Mouse (Mus musculus): ENCODE measurements around the gene Tcl1b4. TPM values are rescaled to one million over a fixed set of nuclear protein-coding genes. Genes with fewer than 3 reads are reported as not detected.

Tcl1b4 gene
- polyA plus RNA-seq, 1 experiment from 2014 or later, result not detected

- H3K9me3 ChIP-seq (ENCODE audit: low read length), result no peaks in the 10 kb centered on the region
- no peak overlapping the region for H3K4me3 ChIP-seq (ENCODE audit: low read depth, low read length)
- no peaks in the 10 kb centered on the region for H3K27me3 ChIP-seq (ENCODE audit: insufficient read depth, low read length)
- H3K27ac ChIP-seq (ENCODE audit: low read depth), result no peak overlapping the region
- H3K9ac ChIP-seq (replicated peaks), result no peak overlapping the region
- H3K4me2 ChIP-seq (ENCODE audit: low read depth, low read length), result no peak overlapping the region
- WGBS (ENCODE audit: insufficient replicate concordance), result 81% methylated on average over 7 of the region's 7 CpGs
- TF ChIP-seq EP300 (IDR thresholded peaks at IDR 0.05; ENCODE audit: low read depth) (no peak), CTCF (IDR thresholded peaks at IDR 0.05; ENCODE audit: low read depth) (no peak)
- H3K36me3 ChIP-seq (replicated peaks; ENCODE audit: insufficient read depth, low read length), result no peaks in the 10 kb centered on the region
- no peaks in the 10 kb centered on the region for H3K4me1 ChIP-seq (ENCODE audit: insufficient read depth)
- DNase-seq (no peak), ATAC-seq (no peak)
These were observed 15.5 kb downstream of the Tcl1b4 start for GRCm38 (mm10) chr12:105217101-105217760.

- TF ChIP-seq CTCF (IDR thresholded peaks at IDR 0.05; ENCODE audit: low read depth), result no peak
- no peak for TF ChIP-seq EP300 (IDR thresholded peaks at IDR 0.05; ENCODE audit: low read depth)
- no peak for ATAC-seq
- Histone ChIP-seq H3K27ac (ENCODE audit: low read depth) (no peak within 1 kb of the TSS), H3K36me3 (replicated peaks; ENCODE audit: insufficient read depth, low read length) (no peaks in the 10 kb centered on the region), H3K4me3 (ENCODE audit: low read depth, low read length) (no peak within 1 kb of the TSS), H3K27me3 (ENCODE audit: insufficient read depth, low read length) (no peaks in the 10 kb centered on the region), H3K4me1 (ENCODE audit: insufficient read depth) (no peaks in the 10 kb centered on the region), H3K4me2 (ENCODE audit: low read depth, low read length) (no peak within 1 kb of the TSS), H3K9me3 (ENCODE audit: low read length) (no peaks in the 10 kb centered on the region), H3K9ac (replicated peaks) (no peak within 1 kb of the TSS)
- WGBS (ENCODE audit: insufficient replicate concordance), result 76% methylated on average over 22 of the region's 22 CpGs
- DNase-seq, result no peak
These were observed 21.0 kb downstream of the Tcl1b4 start, which contains the start of gene Tcl1 for GRCm38 (mm10) chr12:105222601-105223319. Gene Tcl1 (minus strand): TSS chr12:105222793.

- TF ChIP-seq CTCF (IDR thresholded peaks at IDR 0.05; ENCODE audit: low read depth) (no peak), EP300 (IDR thresholded peaks at IDR 0.05; ENCODE audit: low read depth) (no peak)
- 51% methylated on average over 16 of the region's 16 CpGs for WGBS (ENCODE audit: insufficient replicate concordance)
- H3K4me2 ChIP-seq (ENCODE audit: low read depth, low read length), result no peak overlapping the region
- ATAC-seq (no peak), DNase-seq (no peak)
- H3K4me1 ChIP-seq (ENCODE audit: insufficient read depth), result no peaks in the 10 kb centered on the region
- H3K27me3 ChIP-seq (ENCODE audit: insufficient read depth, low read length), result no peaks in the 10 kb centered on the region
- H3K36me3 ChIP-seq (replicated peaks; ENCODE audit: insufficient read depth, low read length), result no peaks in the 10 kb centered on the region
- no peak overlapping the region for H3K27ac ChIP-seq (ENCODE audit: low read depth)
- no peak overlapping the region for H3K9ac ChIP-seq (replicated peaks)
- no peak overlapping the region for H3K4me3 ChIP-seq (ENCODE audit: low read depth, low read length)
- H3K9me3 ChIP-seq (ENCODE audit: low read length), result no peaks in the 10 kb centered on the region
These were observed 23.0 kb downstream of the Tcl1b4 start for GRCm38 (mm10) chr12:105224621-105225320.

- Histone ChIP-seq H3K9me3 (ENCODE audit: low read length) (no peaks in the 10 kb centered on the region), H3K9ac (replicated peaks) (no peak overlapping the region), H3K4me3 (ENCODE audit: low read depth, low read length) (no peak overlapping the region), H3K27me3 (ENCODE audit: insufficient read depth, low read length) (no peaks in the 10 kb centered on the region), H3K4me2 (ENCODE audit: low read depth, low read length) (no peak overlapping the region), H3K36me3 (replicated peaks; ENCODE audit: insufficient read depth, low read length) (no peaks in the 10 kb centered on the region), H3K27ac (ENCODE audit: low read depth) (no peak overlapping the region), H3K4me1 (ENCODE audit: insufficient read depth) (no peaks in the 10 kb centered on the region)
- WGBS (ENCODE audit: insufficient replicate concordance), result 68% methylated on average over 11 of the region's 11 CpGs
- no peak for DNase-seq
- ATAC-seq, result no peak
- TF ChIP-seq EP300 (IDR thresholded peaks at IDR 0.05; ENCODE audit: low read depth), result no peak
- TF ChIP-seq CTCF (IDR thresholded peaks at IDR 0.05; ENCODE audit: low read depth), result no peak
These were observed 32.6 kb downstream of the Tcl1b4 start for GRCm38 (mm10) chr12:105234362-105234761.

- Histone ChIP-seq H3K9me3 (ENCODE audit: low read length) (no peaks in the 10 kb centered on the region), H3K4me2 (ENCODE audit: low read depth, low read length) (no peak overlapping the region), H3K9ac (replicated peaks) (no peak overlapping the region), H3K4me3 (ENCODE audit: low read depth, low read length) (no peak overlapping the region), H3K27ac (ENCODE audit: low read depth) (no peak overlapping the region), H3K4me1 (ENCODE audit: insufficient read depth) (no peaks in the 10 kb centered on the region), H3K27me3 (ENCODE audit: insufficient read depth, low read length) (no peaks in the 10 kb centered on the region), H3K36me3 (replicated peaks; ENCODE audit: insufficient read depth, low read length) (no peaks in the 10 kb centered on the region)
- no peak for TF ChIP-seq CTCF (IDR thresholded peaks at IDR 0.05; ENCODE audit: low read depth)
- TF ChIP-seq EP300 (IDR thresholded peaks at IDR 0.05; ENCODE audit: low read depth), result no peak
- DNase-seq (no peak), ATAC-seq (no peak)
- WGBS (ENCODE audit: insufficient replicate concordance), result 45% methylated on average over 3 of the region's 3 CpGs
These were observed 33.3 kb downstream of the Tcl1b4 start for GRCm38 (mm10) chr12:105235091-105235490.

- H3K4me1 ChIP-seq (ENCODE audit: insufficient read depth), result no peaks in the 10 kb centered on the region
- no peak overlapping the region for H3K27ac ChIP-seq (ENCODE audit: low read depth)
- WGBS (ENCODE audit: insufficient replicate concordance), result 77% methylated on average over 9 of the region's 9 CpGs
- DNase-seq (no peak), ATAC-seq (no peak)
- no peaks in the 10 kb centered on the region for H3K36me3 ChIP-seq (replicated peaks; ENCODE audit: insufficient read depth, low read length)
- no peak for TF ChIP-seq EP300 (IDR thresholded peaks at IDR 0.05; ENCODE audit: low read depth)
- TF ChIP-seq CTCF (IDR thresholded peaks at IDR 0.05; ENCODE audit: low read depth), result no peak
- no peak overlapping the region for H3K9ac ChIP-seq (replicated peaks)
- H3K27me3 ChIP-seq (ENCODE audit: insufficient read depth, low read length), result no peaks in the 10 kb centered on the region
- no peaks in the 10 kb centered on the region for H3K9me3 ChIP-seq (ENCODE audit: low read length)
- H3K4me2 ChIP-seq (ENCODE audit: low read depth, low read length), result no peak overlapping the region
- H3K4me3 ChIP-seq (ENCODE audit: low read depth, low read length), result no peak overlapping the region
These were observed 37.3 kb downstream of the Tcl1b4 start for GRCm38 (mm10) chr12:105239060-105239459.
